Mouse (Mus musculus) thymus, postnatal 10 days (tissue): ENCODE measurements around the gene OR5BS1P.
"Not testable (repeated sequence)": the region's sequence is repeated elsewhere in the genome, so short reads cannot be mapped to it uniquely, and the experiment has no call there.

Source experiments
- DNase-seq, 2 experiments: peaks; one replicate each; pipeline ENCODE4 v3.0.0; 2021; ENCODE audit warnings: low spot score in 2 of 2

OR5BS1P gene

DNA sequence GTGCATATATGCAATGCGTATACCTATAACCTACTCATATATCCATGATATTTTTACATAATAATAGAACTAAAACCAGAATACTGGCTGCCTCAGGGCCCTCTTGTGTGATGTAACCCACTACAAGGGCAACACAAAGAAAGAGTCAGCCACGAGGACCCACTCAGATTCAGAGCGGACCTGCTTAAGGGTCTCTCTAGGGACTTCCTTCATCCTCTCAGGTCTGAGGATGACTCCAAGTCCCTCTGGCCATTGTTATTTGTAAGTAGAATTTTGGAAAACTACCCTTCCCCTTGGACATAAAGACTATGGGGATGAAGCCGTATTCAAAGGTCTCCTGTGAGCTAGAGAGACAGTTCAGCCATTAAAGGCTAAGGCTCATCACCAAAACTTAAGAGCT is at the start of gene OR5BS1P:
Gene OR5BS1P (plus strand): TSS at position 301 of the 400 bp plus-strand sequence.
- no peak for DNase-seq

DNA sequence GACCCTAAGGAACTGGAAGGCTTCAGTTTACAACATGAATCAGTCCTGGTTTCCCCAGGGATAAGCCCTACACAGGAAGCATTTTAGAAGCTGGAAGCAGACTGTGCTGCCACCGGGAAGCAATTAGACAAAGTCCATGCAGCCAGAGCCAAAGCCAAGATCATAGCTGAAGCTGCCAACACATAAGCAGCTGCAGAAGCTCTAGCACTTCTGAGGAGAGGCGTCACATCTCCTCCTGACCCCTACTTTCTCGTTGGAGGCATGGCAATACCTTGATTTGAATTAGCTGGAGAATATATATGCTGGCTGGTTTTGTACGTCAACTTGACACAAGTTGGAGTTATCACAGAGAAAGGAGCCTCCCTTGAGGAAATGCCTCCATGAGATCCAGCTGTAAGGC is 48.8 kb upstream of the OR5BS1P start:
- DNase-seq: no peak

DNA sequence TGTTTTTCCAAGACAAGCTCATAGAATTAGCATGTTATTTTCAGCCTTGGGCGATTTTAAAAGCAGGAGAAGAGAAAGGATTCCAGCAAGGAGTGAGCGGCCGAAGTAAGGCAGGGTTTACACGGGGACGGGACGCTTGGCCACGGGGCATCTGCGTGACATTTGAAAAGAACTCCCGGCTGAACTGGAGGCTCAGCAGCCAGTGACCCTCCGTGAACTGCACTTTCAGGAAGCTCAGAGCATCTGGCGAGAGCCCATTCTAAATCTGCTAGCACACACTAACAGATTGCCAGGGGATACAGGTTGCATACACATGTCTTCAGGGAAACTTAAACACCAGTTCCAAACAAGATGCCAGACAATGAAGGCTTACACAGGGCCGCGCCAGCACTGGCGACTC is 45.4 kb upstream of the OR5BS1P start:
- no peak for DNase-seq

DNA sequence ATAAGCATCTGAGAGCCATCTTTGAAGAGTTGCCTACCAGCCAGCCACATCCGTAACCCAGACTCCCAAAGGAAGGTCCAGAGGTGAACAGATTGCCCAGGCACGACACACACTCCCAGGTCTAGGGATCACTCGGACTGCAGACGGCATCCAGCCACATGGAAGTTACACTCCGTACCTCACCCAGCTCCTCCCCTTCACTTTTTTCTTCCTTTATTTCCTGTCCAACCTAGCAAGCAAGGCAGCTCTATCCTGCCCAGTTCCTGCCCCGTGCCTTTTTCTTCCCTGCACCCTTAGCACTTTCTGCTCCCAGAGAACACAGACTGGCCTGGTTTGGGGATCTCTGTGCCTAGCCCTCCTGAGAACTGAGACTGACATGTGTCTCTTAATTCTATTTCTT is 44.9 kb upstream of the OR5BS1P start:
- DNase-seq: no peak

DNA sequence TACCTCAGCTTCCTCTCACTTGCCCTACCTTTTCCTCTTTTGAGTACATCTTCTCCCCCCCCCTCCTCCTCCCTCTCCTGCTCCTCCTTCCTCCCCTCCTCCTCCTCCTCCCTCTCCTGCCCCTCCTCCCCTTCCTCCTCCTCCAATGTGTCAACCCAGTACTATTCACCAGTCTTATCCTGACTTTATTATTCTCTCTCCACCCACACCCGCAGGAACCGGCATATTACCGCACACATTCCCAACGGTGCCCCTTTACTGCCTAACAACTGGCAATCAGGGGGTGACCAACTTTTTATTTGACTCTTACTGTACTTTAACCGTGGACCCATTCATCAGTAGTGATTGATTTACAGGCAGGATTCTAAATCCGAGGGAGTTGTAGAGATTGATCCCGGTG is 44.5 kb upstream of the OR5BS1P start:
- DNase-seq: no peak

DNA sequence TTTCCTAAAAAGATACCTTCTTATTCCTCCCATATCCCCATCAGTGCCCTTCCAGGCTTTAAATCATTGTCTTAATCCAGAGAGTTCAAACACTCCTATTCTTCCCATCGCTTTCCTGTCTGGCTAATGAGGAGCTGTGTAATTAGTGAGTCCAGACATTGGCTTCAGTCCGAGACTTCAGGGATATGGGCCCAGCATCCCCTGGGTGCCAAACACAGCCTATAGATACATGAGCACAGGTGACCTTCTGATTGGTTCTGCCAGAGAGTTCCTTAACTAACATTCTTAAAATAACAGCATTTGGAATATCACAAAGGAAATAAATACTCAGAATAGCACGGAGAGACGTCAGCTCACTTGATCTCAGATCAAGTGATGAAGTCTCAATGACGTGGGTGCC is 38.8 kb upstream of the OR5BS1P start, which contains the start of gene Olfr282:
Gene Olfr282 (plus strand): TSS at position 301 of the 400 bp plus-strand sequence.
- not testable (repeated sequence) for DNase-seq

DNA sequence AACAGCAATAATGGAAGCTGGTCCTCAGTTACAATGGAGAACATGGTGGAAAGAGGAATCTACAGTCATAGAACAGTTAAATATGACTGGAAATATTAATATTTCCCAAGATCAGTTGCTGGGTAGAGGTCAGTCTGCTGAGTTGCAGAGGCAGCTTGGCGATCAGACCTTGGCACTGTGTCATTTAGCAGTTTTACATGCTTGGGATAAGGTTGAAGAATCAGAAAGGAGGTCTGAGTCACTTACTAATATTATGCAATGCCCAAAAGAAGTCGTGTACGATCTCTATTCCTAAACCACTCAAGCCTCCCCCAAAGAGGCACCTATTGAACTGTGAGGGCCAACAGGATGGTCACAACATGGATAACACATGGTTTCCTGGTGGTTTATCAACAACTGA is 25.1 kb upstream of the OR5BS1P start:
- no peak for DNase-seq

DNA sequence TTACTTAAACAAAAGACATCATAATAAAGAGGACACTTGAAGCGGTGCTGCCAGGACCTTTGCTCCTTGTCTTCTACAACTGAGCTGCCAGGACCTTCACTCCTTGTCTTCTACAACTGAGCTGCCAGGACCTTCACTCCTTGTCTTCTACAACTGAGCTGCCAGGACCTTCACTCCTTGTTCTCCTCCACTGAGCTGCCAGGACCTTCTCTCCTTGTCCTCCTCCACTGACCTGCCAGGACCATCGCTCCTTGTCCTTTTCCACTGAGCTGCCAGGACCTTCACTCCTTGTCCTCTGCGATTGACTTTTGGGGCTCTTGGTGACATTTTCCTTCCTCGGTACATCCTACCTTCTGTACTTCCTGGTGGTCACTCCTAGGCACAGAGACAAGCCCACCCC is 21.2 kb upstream of the OR5BS1P start:
- no peak for DNase-seq

DNA sequence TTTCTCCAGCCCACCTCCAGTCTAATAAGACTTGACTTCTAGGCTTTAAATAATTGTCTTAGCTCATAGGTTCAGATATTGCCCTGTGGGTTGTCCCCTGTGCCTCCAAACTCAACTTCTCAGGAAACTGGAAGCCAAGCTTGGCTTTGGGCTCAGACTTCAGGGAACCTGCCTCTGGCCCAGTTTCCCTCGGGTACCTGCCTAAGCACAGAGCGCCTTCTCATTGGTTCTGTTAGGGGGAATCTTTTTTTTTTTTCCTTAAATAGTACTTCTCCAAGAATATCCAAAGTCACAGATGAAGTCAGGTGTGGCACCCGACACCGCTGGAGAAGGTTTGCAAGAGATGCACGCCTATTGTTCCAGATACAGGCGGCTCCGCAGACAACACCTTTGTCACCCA is 17.4 kb upstream of the OR5BS1P start, which contains the start of gene Olfr281:
Gene Olfr281 (plus strand): TSS at position 301 of the 400 bp plus-strand sequence.
- no peak for DNase-seq

DNA sequence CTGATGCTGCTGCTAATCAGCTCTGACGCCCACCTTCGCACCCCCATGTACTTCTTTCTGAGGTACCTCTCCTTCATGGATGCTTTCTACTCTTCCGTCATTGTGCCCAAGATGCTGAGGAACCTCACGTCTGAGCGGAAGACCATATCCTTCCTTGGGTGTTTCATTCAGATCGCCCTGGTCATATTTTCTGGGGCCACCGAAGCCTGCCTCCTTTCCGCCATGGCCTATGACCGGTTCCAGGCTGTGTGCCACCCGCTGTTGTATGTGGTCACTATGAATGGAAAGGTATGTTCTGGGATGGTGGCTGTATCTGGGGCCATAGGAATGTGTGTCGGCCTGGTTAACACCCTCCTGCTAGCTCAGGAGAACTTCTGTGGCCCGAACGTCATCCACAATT is 1.8 kb downstream of the OR5BS1P start:
- no peak for DNase-seq

DNA sequence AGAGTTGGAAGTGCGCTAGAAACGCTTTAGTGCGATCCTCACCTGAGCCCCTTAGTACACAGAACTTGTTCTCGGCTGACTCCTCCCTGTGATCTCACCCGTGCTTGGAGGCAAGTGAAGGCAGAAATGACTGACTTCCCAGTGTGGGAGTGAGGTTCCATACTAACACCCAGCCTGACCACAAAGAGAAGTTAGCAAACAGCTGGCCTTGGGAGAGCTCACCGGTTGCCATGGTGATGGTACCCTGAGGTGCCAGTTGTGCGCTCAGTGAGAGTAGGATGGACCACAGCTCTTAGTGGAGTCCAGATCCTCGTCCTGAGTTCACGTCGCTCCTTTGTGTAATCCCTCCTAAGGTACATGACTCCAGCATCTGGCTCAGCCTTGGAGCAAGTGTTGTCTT is 5.3 kb downstream of the OR5BS1P start:
- DNase-seq: no peak

DNA sequence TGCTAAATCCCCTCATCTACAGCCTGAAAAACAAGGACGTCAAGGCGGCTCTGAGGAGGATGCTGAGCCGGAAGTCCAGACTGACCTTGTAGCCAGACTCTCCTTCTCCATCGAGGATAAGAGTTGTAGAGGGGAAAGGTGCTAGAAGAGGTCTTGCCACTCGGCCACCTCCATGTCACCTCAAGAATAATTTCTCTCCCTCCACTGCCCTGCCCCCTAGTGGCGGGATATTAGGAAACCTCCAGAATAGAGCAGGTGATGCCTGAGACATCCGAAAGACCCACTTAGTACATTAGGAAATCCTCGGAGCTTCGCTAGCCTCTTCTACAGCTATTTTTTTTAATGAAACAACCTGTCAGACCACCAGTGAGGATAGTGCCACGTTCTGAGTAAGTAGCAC is 5.7 kb downstream of the OR5BS1P start:
- peak in 1 of 2 experiments; percentile 65 for DNase-seq

DNA sequence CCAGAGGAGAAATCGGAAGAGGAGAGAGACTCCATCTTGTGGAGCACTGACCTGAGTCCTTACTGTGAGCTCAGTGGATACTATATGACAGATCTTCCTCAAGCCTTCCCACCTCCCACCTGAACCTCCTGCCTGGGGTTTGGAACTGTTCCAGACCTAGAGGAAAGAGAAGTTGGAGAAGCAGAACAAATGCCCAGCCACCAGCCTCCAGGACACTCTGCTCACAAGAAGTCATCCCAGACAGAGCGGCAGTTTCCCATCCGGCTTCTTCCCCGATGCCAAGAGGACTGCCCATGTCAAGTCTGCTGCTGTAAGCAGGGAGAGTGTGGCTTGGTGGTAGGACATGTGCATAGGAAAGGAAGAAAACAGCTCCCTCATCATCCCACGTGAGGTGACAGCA is 6.6 kb downstream of the OR5BS1P start:
- DNase-seq: no peak

DNA sequence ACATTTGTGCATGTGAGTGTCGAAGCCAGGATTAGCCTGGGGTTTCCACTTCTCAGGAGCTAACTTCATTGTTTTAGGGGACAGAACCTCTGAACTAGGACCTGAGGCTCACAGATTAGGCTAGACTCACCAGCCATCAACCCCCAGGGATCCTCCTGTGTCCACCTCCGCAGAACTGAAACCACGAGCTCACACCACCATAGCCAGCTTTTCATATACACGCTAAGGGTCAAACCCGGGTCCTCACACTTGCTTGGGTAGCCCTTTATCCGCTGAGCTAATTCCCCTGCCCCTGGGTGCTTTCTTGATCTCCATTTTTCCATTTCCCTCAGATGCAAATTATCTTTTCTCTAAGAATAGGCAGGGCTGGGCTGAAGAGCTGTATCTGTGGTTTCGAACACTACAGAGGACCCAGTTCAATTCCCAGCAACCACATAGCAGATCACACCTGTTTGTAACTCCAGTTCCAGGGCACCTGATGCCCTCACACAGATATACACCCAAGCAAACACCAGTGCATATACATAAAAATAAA is 9.9 kb downstream of the OR5BS1P start:
- no peak for DNase-seq

DNA sequence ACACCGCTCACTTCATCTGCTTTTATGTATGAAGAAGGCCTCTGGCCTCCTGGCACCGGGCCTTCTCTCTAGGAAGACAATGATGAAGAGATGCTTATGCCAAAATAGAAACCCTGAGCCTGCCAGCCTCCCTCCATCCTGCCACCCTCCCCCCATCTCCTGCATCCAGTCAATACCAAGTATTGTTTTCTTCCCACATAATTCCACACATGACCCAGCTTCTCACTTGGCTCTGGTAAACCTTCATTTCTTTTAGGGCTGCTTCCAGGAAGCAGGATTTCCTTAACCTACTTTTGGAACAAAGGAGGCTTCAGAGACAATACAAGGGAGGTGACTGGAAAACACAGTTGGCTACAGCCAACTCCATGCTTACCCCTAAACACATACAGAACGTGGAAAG is 13.0 kb downstream of the OR5BS1P start, which contains the start of gene Lalba:
Gene Lalba (minus strand): TSS at position 21 of the 400 bp plus-strand sequence.
- no peak for DNase-seq

DNA sequence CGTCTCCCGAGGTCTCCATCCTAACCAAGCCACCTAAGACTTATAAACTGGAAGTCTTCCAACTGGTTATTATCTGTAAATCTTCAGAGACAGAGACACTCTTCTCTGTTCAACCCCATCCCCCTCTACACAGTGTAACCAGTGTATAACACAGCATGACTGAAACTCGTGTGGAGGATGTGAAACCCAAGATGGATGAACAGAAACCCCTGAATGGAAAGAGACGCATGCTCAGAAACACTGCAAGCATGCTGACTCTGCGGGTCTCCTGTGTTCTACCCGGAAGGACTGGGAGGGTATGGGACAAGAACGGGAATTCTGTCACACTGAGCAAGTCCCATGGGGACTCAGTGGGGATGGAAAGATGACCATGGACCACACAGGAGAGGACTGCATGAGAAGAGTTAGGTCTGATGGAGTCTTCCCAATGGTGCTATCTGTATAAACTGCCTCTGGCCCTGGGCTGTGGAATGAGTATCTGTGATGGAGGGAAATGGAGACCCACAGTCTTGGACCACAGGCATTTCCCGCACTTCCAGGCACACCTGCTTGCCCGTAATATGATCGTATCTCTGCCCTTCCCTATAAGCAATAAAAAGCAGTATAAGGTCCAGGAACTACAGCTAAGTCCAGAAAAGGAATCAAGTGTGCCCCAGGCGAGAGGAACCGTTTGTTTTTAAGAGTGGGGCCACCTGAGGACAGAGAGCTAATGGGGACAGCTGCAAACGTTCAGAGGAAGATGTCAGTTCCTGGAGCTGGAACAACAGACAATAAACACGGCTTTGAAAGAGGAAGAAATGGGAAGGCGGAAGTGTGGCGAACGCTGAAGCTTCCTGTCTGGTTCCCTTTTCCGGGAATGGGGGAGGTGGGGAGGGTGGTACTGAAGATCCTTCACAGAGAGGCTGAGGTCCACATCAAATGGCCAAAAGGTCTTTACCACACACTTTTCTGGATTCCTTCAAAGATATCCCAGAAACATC is 14.5 kb downstream of the OR5BS1P start:
- DNase-seq: no peak

DNA sequence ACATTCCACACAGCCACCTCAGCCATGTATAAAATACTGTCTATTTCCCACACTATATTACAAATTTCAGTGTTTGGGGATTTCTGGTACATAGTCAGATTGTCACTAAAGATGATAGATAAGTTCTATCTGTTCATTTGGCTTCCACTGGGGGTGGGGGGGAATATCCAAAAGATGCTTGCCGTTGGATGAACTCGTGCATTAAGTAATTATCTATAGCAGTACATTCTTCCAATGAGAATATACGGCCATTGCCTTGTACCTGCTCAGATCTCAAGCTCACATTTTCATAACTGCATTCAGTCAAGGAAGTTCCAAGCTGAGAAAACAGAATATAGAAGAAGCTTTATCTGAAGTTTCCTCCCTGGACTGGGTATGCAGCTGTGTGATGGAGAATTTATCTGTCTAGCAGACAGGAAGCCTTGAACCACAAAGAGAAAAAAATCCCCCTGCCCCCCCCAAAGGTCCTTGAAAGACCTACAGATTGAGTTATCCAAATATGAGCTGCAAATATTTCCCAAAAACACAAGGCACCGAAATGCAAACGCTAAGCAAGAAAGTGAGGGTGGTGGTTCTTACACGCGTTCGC is 16.8 kb downstream of the OR5BS1P start:
- DNase-seq: no peak

DNA sequence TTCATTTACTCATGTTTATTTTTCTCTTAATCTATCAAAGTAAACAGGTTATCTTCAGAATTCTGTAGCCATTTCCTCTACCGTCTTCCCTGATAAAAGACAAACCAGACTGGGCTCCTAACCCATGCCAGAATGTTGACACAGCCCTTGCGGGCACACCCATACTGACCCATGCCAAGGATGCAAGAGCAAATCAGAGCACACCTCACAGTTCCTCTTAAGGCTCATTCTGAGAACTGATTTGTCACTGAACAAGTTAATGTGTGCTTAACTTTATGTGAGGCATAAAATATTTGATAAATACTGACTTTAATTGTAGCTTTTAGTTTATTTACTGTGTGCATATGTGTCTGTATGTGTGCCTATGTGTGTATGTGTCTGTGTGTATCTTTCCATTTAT is 21.6 kb downstream of the OR5BS1P start:
- no peak for DNase-seq

DNA sequence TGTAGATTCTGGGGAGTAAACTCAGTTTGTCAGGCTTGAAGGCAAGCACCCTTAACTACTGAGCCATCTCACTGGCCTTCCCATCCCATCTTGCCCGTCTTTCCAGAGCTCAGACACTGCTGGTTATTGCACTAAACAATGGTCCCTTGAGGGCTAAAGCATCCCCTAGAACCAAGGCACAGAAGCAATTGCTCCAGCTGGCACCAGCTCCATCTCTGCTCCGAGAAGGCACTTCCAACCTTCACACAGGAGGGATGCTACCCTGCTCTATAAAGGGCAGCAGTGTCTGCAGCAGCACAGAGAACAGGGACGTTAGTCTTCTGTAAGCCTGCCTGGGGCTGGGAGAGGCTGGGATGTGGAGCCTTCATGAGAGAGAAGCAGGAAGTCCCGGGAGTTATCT is 22.4 kb downstream of the OR5BS1P start, which contains the start of gene Olfr279:
Gene Olfr279 (plus strand): TSS at position 301 of the 400 bp plus-strand sequence.
- DNase-seq: no peak

DNA sequence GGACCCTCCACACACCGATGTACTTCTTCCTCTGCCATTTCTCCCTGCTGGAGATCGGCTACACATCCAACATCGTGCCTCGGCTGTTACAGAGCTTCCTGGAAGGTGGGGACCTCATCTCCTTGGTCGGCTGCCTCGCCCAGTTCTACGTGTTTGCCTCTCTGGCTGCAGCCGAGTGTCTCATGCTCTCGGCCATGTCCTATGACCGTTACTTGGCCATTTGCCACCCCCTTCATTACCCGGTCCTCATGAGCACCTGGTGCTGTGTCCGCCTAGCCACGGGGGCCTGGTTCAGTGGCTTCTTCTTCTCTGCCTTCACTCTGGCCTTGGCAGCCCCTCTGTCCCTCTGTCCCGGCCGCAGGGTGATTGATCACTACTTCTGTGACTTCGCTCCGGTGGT is 27.9 kb downstream of the OR5BS1P start:
- DNase-seq: no peak

DNA sequence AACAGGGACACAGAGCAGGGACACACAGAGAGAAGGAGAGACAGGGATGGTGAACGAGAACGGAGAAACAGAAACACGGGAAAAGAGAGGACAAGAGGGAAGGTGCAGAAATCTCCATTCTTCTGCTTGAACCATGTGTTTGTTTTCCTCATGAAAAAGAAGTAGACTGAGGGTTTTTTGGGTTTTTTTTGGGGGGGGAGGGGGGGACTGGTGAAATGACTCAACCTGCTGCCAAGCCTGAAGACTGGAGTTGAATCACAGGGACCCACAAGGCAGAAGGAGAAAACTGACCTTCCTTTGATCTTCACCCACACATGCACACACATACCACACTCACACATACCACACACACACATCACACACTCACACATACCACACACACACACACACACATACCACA is 33.6 kb downstream of the OR5BS1P start:
- DNase-seq: no peak

DNA sequence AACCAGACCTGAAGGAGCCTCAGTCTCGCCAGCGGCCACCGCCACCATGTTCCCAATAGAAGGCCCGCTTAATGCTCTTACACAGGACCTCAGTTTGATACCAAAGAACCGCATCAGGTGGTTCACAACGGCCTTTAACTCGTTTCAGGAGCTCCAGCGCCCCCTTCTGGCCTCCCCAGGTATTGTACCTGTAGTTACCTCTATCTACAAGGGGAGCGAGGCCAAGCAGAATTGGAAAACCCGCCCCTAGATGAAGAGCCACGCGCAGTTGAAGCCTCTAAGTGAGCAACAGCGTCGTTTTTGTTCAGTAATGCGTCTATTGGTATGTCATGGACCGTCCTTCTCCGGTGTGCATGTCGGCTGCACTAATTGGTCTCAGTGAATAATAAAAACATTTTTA is 34.8 kb downstream of the OR5BS1P start:
- DNase-seq: peak; percentile 66 to 86
